Mouse (Mus musculus) G1E (cell line): ENCODE data around the gene Zbp1.

Experiments
- CTCF ChIP-seq: IDR thresholded peaks from 2 replicates; pipeline ENCODE4 v1.5.1; 2012; ENCODE audit warnings: low read depth, low read length, inconsistent platforms, mixed read lengths
- GATA1 ChIP-seq: IDR thresholded peaks from 2 replicates; pipeline ENCODE4 v1.6.1; 2012; ENCODE audit warnings: borderline replicate concordance, low read length, inconsistent platforms, mixed read lengths
- POLR2AphosphoS5 ChIP-seq: IDR thresholded peaks from 2 replicates; pipeline ENCODE4 v1.6.1; 2012; ENCODE audit warnings: low read depth, low read length, inconsistent platforms; ENCODE audit not compliant: insufficient replicate concordance
- TAL1 ChIP-seq: conservative IDR thresholded peaks from 2 replicates; pipeline ENCODE4 v1.6.1; 2012; ENCODE audit warnings: low read depth, low read length, inconsistent platforms, mixed read lengths

DNA sequence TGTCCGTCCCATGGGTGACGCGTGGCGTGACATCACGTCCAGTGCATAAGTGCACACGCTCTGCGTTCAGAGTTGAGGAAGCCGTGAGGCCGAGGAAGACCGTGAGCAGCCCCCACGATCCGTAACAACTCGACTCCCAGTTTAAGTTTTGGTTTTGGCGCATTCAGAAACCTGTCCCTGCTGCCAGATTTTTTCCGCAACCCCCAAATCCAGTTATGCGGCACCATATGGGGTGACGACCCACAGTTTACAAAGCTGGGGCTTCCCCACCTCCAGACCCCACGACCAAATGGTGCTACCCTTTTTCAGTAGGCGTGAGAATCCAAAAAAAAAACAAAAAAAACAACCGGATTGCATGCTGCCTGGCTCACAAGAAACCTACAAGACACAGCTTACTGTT lies 26.5 kb upstream of the Zbp1 start:
- no peak for TF ChIP-seq CTCF
- TF ChIP-seq GATA1, result no peak
- TF ChIP-seq POLR2AphosphoS5, result no peak
- TF ChIP-seq TAL1, result no peak
